9 mouse cellular contexts compared by ENCODE assay signal in genomic region chr10:80371411-80371966, GRCm38 (mm10). TPM values are rescaled to one million over a fixed set of nuclear protein-coding genes. Genes with fewer than 3 reads are reported as not detected.
DNase-seq lines count a peak whose midpoint lies in the region; ATAC-seq and TF ChIP-seq lines count a peak whose summit lies in the region.
"Had no signal": no experiment of that assay in that cellular context is flagged by ENCODE, and none has a peak within 500 bp of the region (broad histone marks: within the 10 kb centered on the region; RNA-seq: fewer than 3 reads in every experiment).

No protein-coding gene starts in this region.

- 0 out of 2 replicates have a peak, but pooled peaks cover 3% of the 10 kb centered on the region for H3K4me1 ChIP-seq in embryonic facial prominence, embryonic 14.5 days (ENCODE audit: control insufficient read depth, insufficient read depth, low read length)
- H3K4me1 ChIP-seq in lung, adult 2 months (ENCODE audit: control insufficient read depth, insufficient read depth, low read length): no peaks in the 10 kb centered on the region

- H3K27ac ChIP-seq in embryonic facial prominence, embryonic 14.5 days (replicated peaks; ENCODE audit: low read depth, low read length): peak overlapping the region; percentile 19; the same call in 1 of the 2 replicates
- H3K27ac ChIP-seq: liver, embryonic 14.5 days had no signal

- H3K9me3 ChIP-seq in embryonic facial prominence, embryonic 14.5 days (ENCODE audit: control insufficient read depth, low read length): no peaks in the 10 kb centered on the region

- no peak for TF ChIP-seq POLR2A in lung, adult 2 months (IDR thresholded peaks at IDR 0.05; ENCODE audit: borderline replicate concordance, extremely low read depth, low read depth, low read length)

- H3K4me2 ChIP-seq in embryonic facial prominence, embryonic 14.5 days (ENCODE audit: low read depth, low read length): peak overlapping the region; percentile 21

- DNase-seq in heart, adult 11 months: peak; percentile 93
- DNase-seq in heart, adult 8-10 months (ENCODE audit: low spot score): no peak
- DNase-seq in R1 (ENCODE audit: low read depth, low spot score): peak; percentile 90
- peak; percentile 93 for DNase-seq in embryonic facial prominence, embryonic 14.5 days (ENCODE audit: low spot score)
- DNase-seq in kidney, adult 11 months: peak; percentile 68
- DNase-seq in lung, adult 2 months: peak; percentile 63
- DNase-seq in retina, embryonic 14.5 days (ENCODE audit: low spot score): peak; percentile 77
- DNase-seq in adrenal gland, adult 8-10 months: no peak

- ATAC-seq in embryonic facial prominence, embryonic 14.5 days (ENCODE audit: low read depth): peak; percentile 80

- H3K9ac ChIP-seq in embryonic facial prominence, embryonic 14.5 days (ENCODE audit: low read depth, low read length): no peak overlapping the region
- H3K9ac ChIP-seq: liver, embryonic 14.5 days had no signal

- H3K27me3 ChIP-seq in embryonic facial prominence, embryonic 14.5 days (replicated peaks; ENCODE audit: control insufficient read depth, insufficient read depth, low read length): no peaks in the 10 kb centered on the region

- H3K4me3 ChIP-seq in embryonic facial prominence, embryonic 14.5 days (ENCODE audit: low read depth, low read length): peak overlapping the region; percentile 28
- H3K4me3 ChIP-seq in lung, adult 2 months (replicated peaks; ENCODE audit: extremely low read depth, low read depth, low read length): peak overlapping the region; percentile 21

- 4% methylated on average over 12 of the region's 12 CpGs for WGBS in embryonic facial prominence, embryonic 14.5 days
- WGBS in lung, adult 2 months: 8% methylated on average over 12 of the region's 12 CpGs

- H3K36me3 ChIP-seq in embryonic facial prominence, embryonic 14.5 days (ENCODE audit: control insufficient read depth, insufficient read depth, low read length): no peaks in the 10 kb centered on the region

- no peak for TF ChIP-seq CTCF in lung, adult 2 months (IDR thresholded peaks at IDR 0.05; ENCODE audit: insufficient read depth, low read length)

RNA-seq across cellular contexts. Expression of gene Plk5, which starts 15.2 kb away (rescaled TPM):
- total RNA-seq in heart, adult 8-10 months (2022): 1 to 10 TPM in 2 of 4 experiments, under 1 TPM in 2; 0.91 to 1.3 (median 1.1) TPM
- polyA plus RNA-seq in embryonic facial prominence, embryonic 14.5 days (2014; fragmentation: Nextera tagmentation; extraction: Ambion mirVana): 0.47 and 0.72 TPM in 2 replicates
- 5.5 and 6.0 TPM in 2 replicates for polyA plus RNA-seq in lung, adult 2 months (2012; rRNA removed)
- 1 to 10 TPM in 1 of 4 experiments, under 1 TPM in 3; 0.21 to 1.3 (median 0.41) TPM for total RNA-seq in adrenal gland, adult 8-10 months (2022)

RNA-seq across cellular contexts. Expression of gene Mex3d, which starts 16.0 kb away (rescaled TPM):
- total RNA-seq in heart, adult 8-10 months (2022): 1 to 10 TPM; 5.9 to 9.8 (median 8.3) TPM
- polyA plus RNA-seq in embryonic facial prominence, embryonic 14.5 days (2014; fragmentation: Nextera tagmentation; extraction: Ambion mirVana): 6.2 and 6.4 TPM in 2 replicates
- polyA plus RNA-seq in lung, adult 2 months (2012; rRNA removed): 37.5 and 48.3 TPM in 2 replicates
- 10 to 100 TPM; 17.4 to 21.6 (median 20.8) TPM for total RNA-seq in adrenal gland, adult 8-10 months (2022)

RNA-seq across cellular contexts. Expression of gene Adamtsl5, which starts 23.3 kb away (rescaled TPM):
- total RNA-seq in heart, adult 8-10 months (2022): 100 to 1,000 TPM in 2 of 4 experiments, 10 to 100 TPM in 2; 87.9 to 109 (median 99.6) TPM
- 5.8 and 6.3 TPM in 2 replicates for polyA plus RNA-seq in embryonic facial prominence, embryonic 14.5 days (2014; fragmentation: Nextera tagmentation; extraction: Ambion mirVana)
- polyA plus RNA-seq in lung, adult 2 months (2012; rRNA removed): 87.6 and 89.2 TPM in 2 replicates
- total RNA-seq in adrenal gland, adult 8-10 months (2022): 10 to 100 TPM in 2 of 4 experiments, 1 to 10 TPM in 2; 9.2 to 11.1 (median 10.3) TPM

RNA-seq across cellular contexts. Expression of gene Mbd3, which starts 27.9 kb away (rescaled TPM):
- 100 to 1,000 TPM in 1 of 4 experiments, 10 to 100 TPM in 3; 92.9 to 107 (median 97.0) TPM for total RNA-seq in heart, adult 8-10 months (2022)
- polyA plus RNA-seq in embryonic facial prominence, embryonic 14.5 days (2014; fragmentation: Nextera tagmentation; extraction: Ambion mirVana): 164 and 186 TPM in 2 replicates
- polyA plus RNA-seq in lung, adult 2 months (2012; rRNA removed): 131 and 143 TPM in 2 replicates
- total RNA-seq in adrenal gland, adult 8-10 months (2022): 100 to 1,000 TPM; 147 to 161 (median 156) TPM

RNA-seq across cellular contexts. Expression of gene Uqcr11, which starts 35.1 kb away (rescaled TPM):
- total RNA-seq in heart, adult 8-10 months (2022): 1,000 to 10,000 TPM; 1,795 to 2,190 (median 1,939) TPM
- 751 and 879 TPM in 2 replicates for polyA plus RNA-seq in embryonic facial prominence, embryonic 14.5 days (2014; fragmentation: Nextera tagmentation; extraction: Ambion mirVana)
- 1,202 and 1,263 TPM in 2 replicates for polyA plus RNA-seq in lung, adult 2 months (2012; rRNA removed)
- 100 to 1,000 TPM; 515 to 715 (median 604) TPM for total RNA-seq in adrenal gland, adult 8-10 months (2022)

Comparison
In these comparisons a context has a peak if more than half of its experiments do, and no peak if none do; other contexts are left out.
1. DNase-seq: peak in heart, adult 11 months (single experiment), R1 (single experiment), embryonic facial prominence, embryonic 14.5 days (single experiment), kidney, adult 11 months (single experiment), lung, adult 2 months (single experiment) and retina, embryonic 14.5 days (single experiment); none in heart, adult 8-10 months (single experiment) and adrenal gland, adult 8-10 months (single experiment).
2. RNA of gene Adamtsl5, which starts 23.3 kb away (total RNA-seq): 87.9 to 109 TPM in heart, adult 8-10 months; 9.2 to 11.1 TPM in adrenal gland, adult 8-10 months; every median in the first group is over 4 times any median in the second.